Mouse (Mus musculus): Measurements from ENCODE around the gene Ppm1a.

- no peak for TF ChIP-seq CTCF (IDR thresholded peaks at IDR 0.05; ENCODE audit: low read depth)
- no peak for TF ChIP-seq EP300 (optimal IDR thresholded peaks at IDR 0.05)
Measured at GRCm38 (mm10) chr12:72759956-72760355, 2.7 kb downstream of the Ppm1a start.

Data from stomach, postnatal 0 days (tissue).